Mouse (Mus musculus) liver, postnatal 0 days (tissue): ENCODE measurements around the gene Zdhhc13. TPM values are rescaled to one million over a fixed set of nuclear protein-coding genes. Genes with fewer than 3 reads are reported as not detected.

ENCODE experiments used
- ATAC-seq: fragments of 200-750 bp; cut with Nextera tagmentation; 2 replicates; pipeline ENCODE4 v1.8.0; 2017; ENCODE audit warnings: mild to moderate bottlenecking, moderate library complexity
- DNase-seq: peaks from one replicate; pipeline ENCODE4 v3.0.0-alpha.2; 2016
- H3K27ac ChIP-seq: fragments of 300-500 bp; sonication (generic); 2 replicates; pipeline ENCODE4 v1.5.1; 2014; ENCODE audit warnings: antibody characterized with exemption, moderate library complexity, mild to moderate bottlenecking, low read depth
- H3K27me3 ChIP-seq: fragments of 300-500 bp; sonication (generic); 2 replicates; pipeline ENCODE4 v1.6.1; 2014; ENCODE audit warnings: low read length, control low read depth, mixed read lengths; ENCODE audit not compliant: insufficient read depth
- H3K36me3 ChIP-seq: fragments of 300-500 bp; sonication (generic); replicated peaks from 2 replicates; pipeline ENCODE4 v1.6.1; 2014; ENCODE audit warnings: mild to moderate bottlenecking, control low read depth, low read length, moderate library complexity, mixed read lengths; ENCODE audit not compliant: insufficient read depth
- H3K4me1 ChIP-seq: fragments of 300-500 bp; sonication (generic); 2 replicates; pipeline ENCODE4 v1.6.1; 2014; ENCODE audit warnings: antibody characterized with exemption, mild to moderate bottlenecking, control low read depth; ENCODE audit not compliant: insufficient read depth
- H3K4me2 ChIP-seq: fragments of 300-500 bp; sonication (generic); 2 replicates; pipeline ENCODE4 v1.6.1; 2014; ENCODE audit warnings: low read depth, mild to moderate bottlenecking, low read length, moderate library complexity, mixed read lengths
- H3K4me3 ChIP-seq: fragments of 300-500 bp; sonication (generic); 2 replicates; pipeline ENCODE4 v1.5.1; 2014; ENCODE audit warnings: low read depth, low read length
- H3K9ac ChIP-seq: fragments of 300-500 bp; sonication (generic); replicated peaks from 2 replicates; pipeline ENCODE4 v1.6.1; 2014; ENCODE audit warnings: mild to moderate bottlenecking, moderate library complexity
- H3K9me3 ChIP-seq: fragments of 300-500 bp; sonication (generic); 2 replicates; pipeline ENCODE4 v1.6.1; 2016; ENCODE audit warnings: mild to moderate bottlenecking, control low read depth, low read length, mixed read lengths
- CTCF ChIP-seq: sonication (generic); IDR thresholded peaks from 2 replicates; pipeline ENCODE4 v1.5.1; 2016; ENCODE audit warnings: antibody characterized with exemption, low read depth
- EP300 ChIP-seq: IDR thresholded peaks from 2 replicates; pipeline ENCODE4 v1.6.1; 2016; ENCODE audit warnings: antibody characterized with exemption, low read depth, mild to moderate bottlenecking
- WGBS: fragments of 180-500 bp; shearing (Covaris S2); extraction: QIAGEN DNeasy Blood & Tissue Kit; methylation state at CpG from one replicate; pipeline ENCODE4 v1.1.7; 2014; ENCODE audit not compliant: insufficient replicate concordance; 5-methylcytosine and 5-hydroxymethylcytosine counted together
- polyA plus RNA-seq: library from polyadenylated mRNA; unstranded; fragments of >200 nt; fragmentation: Nextera tagmentation; extraction: Ambion mirVana; gene quantifications from 2 replicates; pipeline ENCODE4 v1.2.1, GENCODE M21; 2015

Zdhhc13 gene
- polyA plus RNA-seq, 1 experiment from 2014 or later: 10.3 TPM

- Histone ChIP-seq H3K4me3 (no peak overlapping the region), H3K4me1 (no peaks in the 10 kb centered on the region), H3K36me3 (peaks cover 49% of the 10 kb centered on the region), H3K27ac (no peak overlapping the region), H3K4me2 (no peak overlapping the region), H3K27me3 (no peaks in the 10 kb centered on the region), H3K9me3 (no peaks in the 10 kb centered on the region), H3K9ac (no peak overlapping the region)
- ATAC-seq (no peak), DNase-seq (no peak)
- no peak for TF ChIP-seq CTCF
- no peak for TF ChIP-seq EP300
- 88% methylated on average over 7 of the region's 7 CpGs for WGBS
Measured at GRCm38 (mm10) chr7:48803381-48803780, 14.6 kb downstream of the Zdhhc13 start.

- DNase-seq: no peak
Measured at GRCm38 (mm10) chr7:48806587-48806986, 17.8 kb downstream of the Zdhhc13 start.

GRCm38 (mm10) chr7:48810652-48811051, 21.8 kb downstream of the Zdhhc13 start:
- Histone ChIP-seq H3K9ac (no peak overlapping the region), H3K27me3 (no peaks in the 10 kb centered on the region), H3K36me3 (peaks cover 39% of the 10 kb centered on the region), H3K4me1 (no peaks in the 10 kb centered on the region), H3K27ac (no peak overlapping the region), H3K4me3 (no peak overlapping the region), H3K4me2 (no peak overlapping the region), H3K9me3 (no peaks in the 10 kb centered on the region)
- ATAC-seq (peak; percentile 50), DNase-seq (no peak)
- TF ChIP-seq EP300 (no peak), CTCF (no peak)
- 82% methylated on average over 1 of the region's 1 CpGs for WGBS

More at GRCm38 (mm10) chr7:48806587-48806986, 17.8 kb downstream of the Zdhhc13 start:
- H3K9me3 ChIP-seq: no peaks in the 10 kb centered on the region
- no peak overlapping the region for H3K4me2 ChIP-seq
- no peak overlapping the region for H3K4me3 ChIP-seq
- 81% methylated on average over 4 of the region's 4 CpGs for WGBS
- peaks cover 61% of the 10 kb centered on the region for H3K36me3 ChIP-seq
- no peak for ATAC-seq
- H3K27ac ChIP-seq: no peak overlapping the region
- no peaks in the 10 kb centered on the region for H3K4me1 ChIP-seq
- H3K27me3 ChIP-seq: no peaks in the 10 kb centered on the region
- TF ChIP-seq EP300 (no peak), CTCF (no peak)
- no peak overlapping the region for H3K9ac ChIP-seq

- no peak overlapping the region for H3K4me2 ChIP-seq
Measured at GRCm38 (mm10) chr7:48812358-48812757, 23.6 kb downstream of the Zdhhc13 start.

GRCm38 (mm10) chr7:48813594-48813993, 24.8 kb downstream of the Zdhhc13 start:
- H3K4me1 ChIP-seq: no peaks in the 10 kb centered on the region
- H3K9ac ChIP-seq: no peak overlapping the region
- no peaks in the 10 kb centered on the region for H3K27me3 ChIP-seq
- TF ChIP-seq EP300 (no peak), CTCF (no peak)
- H3K9me3 ChIP-seq: no peaks in the 10 kb centered on the region
- H3K36me3 ChIP-seq: peaks cover 19% of the 10 kb centered on the region
- DNase-seq (no peak), ATAC-seq (peak; percentile 43; the same call in 1 of the 2 replicates)
- no peak overlapping the region for H3K27ac ChIP-seq
- 79% methylated on average over 1 of the region's 1 CpGs for WGBS
- no peak overlapping the region for H3K4me3 ChIP-seq
- no peak overlapping the region for H3K4me2 ChIP-seq

More at GRCm38 (mm10) chr7:48812358-48812757, 23.6 kb downstream of the Zdhhc13 start:
- H3K27me3 ChIP-seq: no peaks in the 10 kb centered on the region
- no peaks in the 10 kb centered on the region for H3K9me3 ChIP-seq
- no peak overlapping the region for H3K9ac ChIP-seq
- no peaks in the 10 kb centered on the region for H3K4me1 ChIP-seq
- DNase-seq (no peak), ATAC-seq (no peak)
- H3K27ac ChIP-seq: no peak overlapping the region
- H3K4me3 ChIP-seq: no peak overlapping the region
- TF ChIP-seq CTCF: peak; percentile 36
- no peak for TF ChIP-seq EP300
- H3K36me3 ChIP-seq: peaks cover 26% of the 10 kb centered on the region

- 84% methylated on average over 5 of the region's 5 CpGs for WGBS
- DNase-seq (no peak), ATAC-seq (no peak)
- Histone ChIP-seq H3K4me2 (no peak overlapping the region), H3K36me3 (peaks cover 50% of the 10 kb centered on the region), H3K9ac (no peak overlapping the region), H3K27me3 (no peaks in the 10 kb centered on the region), H3K9me3 (no peaks in the 10 kb centered on the region), H3K4me3 (no peak overlapping the region), H3K27ac (no peak overlapping the region), H3K4me1 (no peaks in the 10 kb centered on the region)
- no peak for TF ChIP-seq CTCF
- TF ChIP-seq EP300: no peak
Measured at GRCm38 (mm10) chr7:48821654-48822053, 32.9 kb downstream of the Zdhhc13 start.

- H3K27me3 ChIP-seq: no peaks in the 10 kb centered on the region
- H3K4me1 ChIP-seq: no peaks in the 10 kb centered on the region
- no peak overlapping the region for H3K9ac ChIP-seq
- WGBS: 91% methylated on average over 3 of the region's 3 CpGs
- peaks cover 58% of the 10 kb centered on the region for H3K36me3 ChIP-seq
- H3K27ac ChIP-seq: no peak overlapping the region
- H3K4me2 ChIP-seq: no peak overlapping the region
- no peak overlapping the region for H3K4me3 ChIP-seq
- no peak for DNase-seq
- ATAC-seq: 0 out of 2 replicates have a peak, but pooled peaks have one; percentile 33
- H3K9me3 ChIP-seq: no peaks in the 10 kb centered on the region
- TF ChIP-seq EP300 (no peak), CTCF (no peak)
Measured at GRCm38 (mm10) chr7:48823621-48824020, 34.8 kb downstream of the Zdhhc13 start.
